Mouse (Mus musculus): ENCODE results near the gene Slc9a9.

GRCm38 (mm10) chr9:94945569-94946135 lies 275.9 kb downstream of the Slc9a9 start:
- TF ChIP-seq CTCF (IDR thresholded peaks at IDR 0.05; ENCODE audit: control insufficient read depth, insufficient read depth, insufficient replicate concordance, low read depth, low read length) (no peak), POLR2A (IDR thresholded peaks at IDR 0.05; ENCODE audit: control insufficient read depth, low read depth, low read length) (no peak)
